Mouse (Mus musculus) kidney, postnatal 36 days (tissue): Measurements from ENCODE around the gene Glul.
A peak's percentile ranks its signal among the peaks of the same experiment; 100 is the strongest.
"Not testable (repeated sequence)": the region's sequence is repeated elsewhere in the genome, so short reads cannot be mapped to it uniquely, and the experiment has no call there.

ENCODE experiments used
- DNase-seq, 2 experiments: peaks; one replicate each; pipeline ENCODE4 v3.0.0; 2021 to 2022; ENCODE audit warnings: mixed read lengths in 2 of 2

The Glul gene

GRCm38 (mm10) chr1:153899731-153900380 lies at the start of gene Glul, which contains the start of gene Teddm2:
Glul (plus strand) TSS chr1:153899944.
Teddm2 (minus strand) TSS chr1:153900228.
- DNase-seq: peak; percentile 97 to 98

- DNase-seq: not testable (repeated sequence)
These were observed 47.0 kb upstream of the Glul start for GRCm38 (mm10) chr1:153852696-153853095.

GRCm38 (mm10) chr1:153855946-153856345 lies 43.8 kb upstream of the Glul start:
- DNase-seq: no peak

GRCm38 (mm10) chr1:153874045-153874444 lies 25.7 kb upstream of the Glul start, which contains the start of gene Teddm1b:
Teddm1b (plus strand) TSS chr1:153874345.
- DNase-seq: no peak

- not testable (repeated sequence) for DNase-seq
These were observed 19.4 kb upstream of the Glul start for GRCm38 (mm10) chr1:153880391-153880790.

GRCm38 (mm10) chr1:153886024-153886633 lies 13.6 kb upstream of the Glul start:
- DNase-seq: no peak

GRCm38 (mm10) chr1:153890121-153890520 lies 9.6 kb upstream of the Glul start:
- no peak for DNase-seq

GRCm38 (mm10) chr1:153891442-153891841 lies 8.3 kb upstream of the Glul start, which contains the start of gene Teddm1a:
Teddm1a (plus strand) TSS chr1:153891742.
- DNase-seq: no peak

GRCm38 (mm10) chr1:153893746-153894145 lies 6.0 kb upstream of the Glul start:
- no peak for DNase-seq

GRCm38 (mm10) chr1:153894201-153894893 lies 5.4 kb upstream of the Glul start:
- no peak for DNase-seq

- peak; percentile 65 to 82 for DNase-seq
These were observed 4.8 kb upstream of the Glul start for GRCm38 (mm10) chr1:153894979-153895378.

- DNase-seq: no peak
These were observed 2.5 kb upstream of the Glul start for GRCm38 (mm10) chr1:153897196-153897595.

- no peak for DNase-seq
These were observed 584 bp upstream of the Glul start for GRCm38 (mm10) chr1:153898989-153899730.

GRCm38 (mm10) chr1:153900381-153900780 lies 637 bp downstream of the Glul start:
- peak in 1 of 2 experiments; percentile 57 for DNase-seq

- peak; percentile 62 to 72 for DNase-seq
These were observed 1.4 kb downstream of the Glul start for GRCm38 (mm10) chr1:153900860-153901730.

- DNase-seq: no peak
These were observed 3.3 kb downstream of the Glul start for GRCm38 (mm10) chr1:153903006-153903405.

- DNase-seq: no peak
These were observed 4.5 kb downstream of the Glul start for GRCm38 (mm10) chr1:153904236-153904635.

GRCm38 (mm10) chr1:153905884-153906283 lies 6.1 kb downstream of the Glul start:
- no peak for DNase-seq

- DNase-seq: no peak
These were observed 8.5 kb downstream of the Glul start for GRCm38 (mm10) chr1:153908208-153908607.

GRCm38 (mm10) chr1:153908741-153909140 lies 9.0 kb downstream of the Glul start:
- DNase-seq: no peak

- peak in 1 of 2 experiments; percentile 45 for DNase-seq
These were observed 9.6 kb downstream of the Glul start for GRCm38 (mm10) chr1:153909213-153909962.
